Mouse (Mus musculus) heart, adult 2 months (tissue): ENCODE measurements around the gene Dact3. TPM values are rescaled to one million over a fixed set of nuclear protein-coding genes. Genes with fewer than 3 reads are reported as not detected.
A peak's percentile ranks its signal among the peaks of the same experiment; 100 is the strongest.

ENCODE experiments used
- DNase-seq, 2 experiments: peaks; one replicate each; pipeline ENCODE4 v3.0.0; 2021
- H3K27ac ChIP-seq: fragments of 200-600 bp; 2 replicates; pipeline ENCODE4 v1.8.1; 2022
- H3K27me3 ChIP-seq: fragments of 200-500 bp; 2 replicates; pipeline ENCODE4 v1.6.1; 2012; ENCODE audit warnings: mild to moderate bottlenecking, low read length, inconsistent platforms, mixed read lengths; ENCODE audit not compliant: control insufficient read depth, insufficient read depth
- H3K36me3 ChIP-seq: fragments of 200-500 bp; 2 replicates; pipeline ENCODE4 v1.6.1; 2012; ENCODE audit warnings: low read length, inconsistent platforms; ENCODE audit not compliant: control insufficient read depth, insufficient read depth
- H3K4me1 ChIP-seq: fragments of 200-500 bp; 2 replicates; pipeline ENCODE4 v1.6.1; 2011; ENCODE audit warnings: low read length; ENCODE audit not compliant: control insufficient read depth, insufficient read depth
- H3K4me3 ChIP-seq: fragments of 200-600 bp; 2 replicates; pipeline ENCODE4 v1.8.1; 2022
- H3K79me2 ChIP-seq: fragments of 200-500 bp; replicated peaks from 2 replicates; pipeline ENCODE4 v1.6.1; 2012; ENCODE audit warnings: mild to moderate bottlenecking, inconsistent platforms, low read length, moderate library complexity, mixed read lengths; ENCODE audit not compliant: control insufficient read depth, insufficient read depth
- H3K9ac ChIP-seq: fragments of 200-500 bp; 2 replicates; pipeline ENCODE4 v1.6.1; 2012; ENCODE audit warnings: low read depth, mild to moderate bottlenecking, control low read depth, inconsistent platforms, low read length, mixed read lengths
- CTCF ChIP-seq: fragments of 200-600 bp; IDR thresholded peaks from 2 replicates; pipeline ENCODE4 v1.8.1; 2022; ENCODE audit warnings: antibody characterized with exemption, mild to moderate bottlenecking, moderate library complexity
- EP300 ChIP-seq: fragments of 200-500 bp; IDR thresholded peaks from 2 replicates; pipeline ENCODE4 v1.6.1; 2011; ENCODE audit warnings: low read depth, low read length, control low read depth; ENCODE audit not compliant: insufficient read depth
- POLR2A ChIP-seq: fragments of 200-500 bp; IDR thresholded peaks from 2 replicates; pipeline ENCODE4 v1.6.1; 2011; ENCODE audit warnings: mild to moderate bottlenecking, low read depth, low read length, control low read depth; ENCODE audit not compliant: insufficient read depth
- WGBS: fragments of 180-500 bp; shearing (Covaris S2); methylation state at CpG from one replicate; pipeline ENCODE4 v1.1.7; 2018; 5-methylcytosine and 5-hydroxymethylcytosine counted together
- intact Hi-C: fragments of 180-260 bp; cut with DNase I; formaldehyde crosslinking; loops from one replicate; pipeline ENCODE4 v1.15.1; 2025
- polyA plus RNA-seq: library from polyadenylated mRNA; depleted of rRNA; stranded (reverse); fragments of >200 nt; gene quantifications from 2 replicates; pipeline ENCODE4 v1.2.3, GENCODE M21; 2012
- total RNA-seq, 2 experiments: library from RNA; stranded (reverse); gene quantifications; 2 replicates each; pipeline ENCODE4 v1.2.3; 2021

Dact3 gene
- total and polyA plus RNA-seq, 3 experiments: 8.6 to 19.6 (median 12.1) TPM

DNA sequence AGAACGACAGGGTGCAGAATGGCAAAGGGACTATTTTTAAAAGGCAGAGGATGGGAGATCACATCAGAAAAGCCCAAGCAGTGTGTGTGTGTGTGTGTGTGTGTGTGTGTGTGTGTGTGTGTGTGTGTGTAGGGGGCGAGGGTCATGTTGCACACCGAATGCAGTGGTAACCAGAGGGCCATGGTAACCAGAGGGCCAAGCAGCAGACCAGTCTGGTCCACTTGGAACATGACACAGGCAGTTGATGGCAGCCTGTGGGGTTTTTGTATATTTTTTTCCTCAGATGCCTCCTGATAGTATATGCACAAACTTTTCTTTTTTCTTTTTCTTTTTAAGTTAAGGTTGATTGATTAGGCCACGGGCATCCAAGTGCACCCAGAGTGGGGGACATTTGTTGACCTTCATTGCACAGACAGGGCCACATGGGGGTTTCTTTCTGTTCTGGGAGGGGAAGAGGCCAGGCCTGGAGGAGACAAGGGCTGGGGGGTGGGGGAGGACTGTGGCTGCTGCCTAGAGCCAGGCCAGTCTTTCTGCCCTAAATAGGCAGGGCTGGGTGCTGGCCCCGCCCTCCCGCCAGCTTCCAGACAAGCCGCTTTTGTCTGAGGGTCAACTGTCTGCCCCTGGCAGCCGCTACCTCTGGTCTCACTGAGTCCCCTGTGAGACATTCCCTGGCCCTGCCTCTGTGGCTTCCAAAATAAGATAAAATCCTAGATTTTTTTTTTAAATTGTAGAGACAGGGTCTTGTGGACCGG is 4.9 kb downstream of the Dact3 start:
- Histone ChIP-seq H3K36me3 (no peaks in the 10 kb centered on the region), H3K79me2 (no peaks in the 10 kb centered on the region), H3K27ac (peak overlapping the region; percentile 69), H3K27me3 (no peaks in the 10 kb centered on the region), H3K4me3 (no peak overlapping the region), H3K9ac (no peak overlapping the region), H3K4me1 (peaks cover 3% of the 10 kb centered on the region)
- whole genome bisulfite sequencing: 42% methylated on average over 9 of the region's 9 CpGs
- peak; percentile 54 to 78 for DNase-seq
- TF ChIP-seq POLR2A: no peak; the same call in 1 of the 2 replicates
- no peak for TF ChIP-seq EP300
- TF ChIP-seq CTCF: no peak
- intact Hi-C loops: no loop called here

DNA sequence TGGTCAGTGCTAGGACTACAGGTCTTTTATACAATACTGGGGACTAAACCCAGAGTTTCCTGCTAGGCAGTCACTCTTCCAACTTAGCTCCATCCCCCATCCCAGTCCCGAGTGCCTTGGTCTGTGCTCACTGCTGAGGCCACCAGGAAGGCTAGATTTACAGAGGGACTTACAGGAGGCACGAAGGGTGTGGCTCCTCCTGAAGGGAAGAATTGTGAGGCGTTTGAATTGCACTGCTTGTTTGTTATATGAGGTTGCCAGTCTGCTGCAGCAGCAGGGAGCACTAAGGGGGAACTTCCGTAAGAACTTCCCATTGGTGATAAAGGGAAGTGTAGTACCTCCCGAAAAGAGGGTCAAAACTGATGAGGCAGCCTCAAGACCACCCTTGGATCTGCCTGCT is 5.5 kb downstream of the Dact3 start:
- DNase-seq: no peak
- Histone ChIP-seq H3K27ac (peak overlapping the region; percentile 69), H3K4me3 (no peak overlapping the region), H3K79me2 (no peaks in the 10 kb centered on the region), H3K9ac (peak overlapping the region; percentile 34), H3K36me3 (no peaks in the 10 kb centered on the region), H3K4me1 (peaks cover 3% of the 10 kb centered on the region), H3K27me3 (no peaks in the 10 kb centered on the region)
- TF ChIP-seq POLR2A (no peak), EP300 (no peak), CTCF (no peak)
- intact Hi-C loops: no loop called here
- 35% methylated on average over 5 of the region's 5 CpGs for WGBS

DNA sequence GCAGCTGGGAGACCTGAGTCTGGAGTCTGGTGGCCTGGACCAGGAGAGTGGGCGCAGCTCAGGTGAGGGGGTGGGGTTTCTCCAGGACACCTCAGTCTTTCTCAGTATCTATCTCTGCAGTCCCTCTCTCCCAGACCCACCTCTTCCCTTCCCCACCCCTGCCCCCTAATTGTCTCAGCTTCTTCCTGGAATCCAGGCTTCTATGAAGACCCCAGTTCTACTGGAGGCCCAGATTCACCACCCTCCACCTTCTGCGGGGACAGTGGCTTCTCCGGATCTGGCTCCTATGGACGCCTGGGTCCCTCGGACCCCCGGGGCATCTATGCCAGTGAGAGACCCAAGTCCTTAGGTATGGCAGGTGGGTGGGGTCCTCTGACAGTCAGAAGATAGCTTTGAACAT is 8.0 kb downstream of the Dact3 start:
- TF ChIP-seq EP300 (no peak), POLR2A (no peak), CTCF (no peak)
- 86% methylated on average over 6 of the region's 6 CpGs for WGBS
- intact Hi-C loops: no loop called here
- H3K4me3 ChIP-seq: no peak overlapping the region
- H3K4me1 ChIP-seq: peaks cover 3% of the 10 kb centered on the region
- H3K9ac ChIP-seq: no peak overlapping the region
- no peaks in the 10 kb centered on the region for H3K27me3 ChIP-seq
- DNase-seq: no peak
- no peaks in the 10 kb centered on the region for H3K79me2 ChIP-seq
- H3K36me3 ChIP-seq: no peaks in the 10 kb centered on the region
- no peak overlapping the region for H3K27ac ChIP-seq

DNA sequence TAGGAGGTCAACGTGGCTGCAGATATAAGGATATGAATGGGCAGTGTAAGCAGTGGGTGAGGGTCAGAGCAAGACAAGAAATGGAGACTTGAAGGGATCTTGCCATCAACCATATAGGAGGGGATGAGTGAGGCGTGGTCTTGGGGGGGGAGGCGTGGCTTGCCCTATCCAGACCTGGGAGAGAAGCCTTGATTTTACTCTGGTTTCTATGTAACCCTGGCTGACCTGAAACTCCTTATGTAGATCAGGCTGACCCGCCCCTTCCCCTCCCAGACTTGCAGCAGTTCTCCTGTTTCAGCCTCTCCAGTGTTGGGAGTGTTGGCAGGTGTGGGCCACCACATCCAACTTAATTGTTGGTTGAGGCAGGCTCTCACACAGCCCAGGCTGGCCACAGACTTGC is 9.2 kb downstream of the Dact3 start:
- no peak overlapping the region for H3K27ac ChIP-seq
- H3K9ac ChIP-seq: no peak overlapping the region
- 88% methylated on average over 4 of the region's 4 CpGs for WGBS
- no peak overlapping the region for H3K4me3 ChIP-seq
- no peak for TF ChIP-seq CTCF
- no peak for TF ChIP-seq EP300
- TF ChIP-seq POLR2A: no peak
- no peaks in the 10 kb centered on the region for H3K36me3 ChIP-seq
- H3K4me1 ChIP-seq: peaks cover 3% of the 10 kb centered on the region
- DNase-seq: no peak
- H3K27me3 ChIP-seq: no peaks in the 10 kb centered on the region
- no peaks in the 10 kb centered on the region for H3K79me2 ChIP-seq
- intact Hi-C loops: no loop called here

DNA sequence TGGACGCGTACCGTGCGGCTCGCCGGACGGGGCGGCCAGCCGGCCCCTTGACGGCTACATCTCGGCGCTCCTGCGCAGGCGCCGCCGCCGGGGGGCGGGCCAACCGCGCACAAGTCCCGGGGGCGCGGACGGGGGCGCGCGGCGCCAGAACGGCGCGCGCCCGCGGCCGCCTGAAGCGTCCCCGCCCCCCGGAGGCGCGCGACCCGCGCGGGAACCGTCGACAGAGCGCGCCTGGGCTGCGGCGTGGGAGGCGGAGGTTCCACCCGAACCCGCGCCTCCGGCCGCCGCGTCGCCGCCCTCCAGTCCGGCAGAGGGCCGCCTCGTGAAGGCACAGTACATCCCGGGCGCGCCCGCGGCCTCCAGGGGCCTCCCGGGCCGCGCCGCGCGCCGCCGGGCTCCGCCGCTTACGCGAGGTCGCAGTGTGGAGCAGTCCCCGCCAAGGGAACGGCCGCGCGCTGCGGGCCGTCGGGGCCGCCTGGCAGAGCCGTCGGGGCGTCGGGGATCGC is 10.2 kb downstream of the Dact3 start:
- Histone ChIP-seq H3K27ac (no peak overlapping the region), H3K9ac (0 out of 2 replicates have a peak overlapping the region, but pooled peaks have one; percentile 28), H3K36me3 (no peaks in the 10 kb centered on the region), H3K4me1 (peaks cover 3% of the 10 kb centered on the region), H3K4me3 (no peak overlapping the region), H3K79me2 (no peaks in the 10 kb centered on the region), H3K27me3 (no peaks in the 10 kb centered on the region)
- no peak for DNase-seq
- TF ChIP-seq CTCF: no peak
- 61% methylated on average over 95 of the region's 95 CpGs for WGBS
- intact Hi-C loops: no loop called here

DNA sequence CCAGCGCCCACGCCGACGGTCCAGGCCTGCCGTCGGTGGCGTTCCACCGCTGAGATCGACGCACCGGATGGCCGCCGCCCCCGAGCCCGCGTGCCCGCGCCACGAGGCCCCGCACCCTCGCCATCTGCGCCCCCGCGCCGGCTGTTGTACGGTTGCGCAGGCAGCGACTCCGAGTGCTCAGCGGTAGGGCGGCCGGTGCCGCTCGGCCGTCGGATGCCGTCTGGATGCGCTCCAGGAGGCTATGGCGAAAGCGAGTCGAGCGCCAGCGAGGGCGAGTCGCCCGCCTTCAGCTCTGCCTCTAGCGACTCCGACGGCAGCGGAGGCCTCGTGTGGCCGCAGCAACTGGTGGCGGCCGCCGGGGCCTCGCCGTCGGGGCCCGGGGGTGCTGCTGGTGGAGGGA is 10.8 kb downstream of the Dact3 start:
- Histone ChIP-seq H3K4me1 (no peaks in the 10 kb centered on the region), H3K9ac (no peak overlapping the region), H3K4me3 (no peak overlapping the region), H3K27ac (no peak overlapping the region), H3K79me2 (no peaks in the 10 kb centered on the region), H3K36me3 (no peaks in the 10 kb centered on the region), H3K27me3 (no peaks in the 10 kb centered on the region)
- 70% methylated on average over 59 of the region's 59 CpGs for WGBS
- intact Hi-C loops: no loop called here
- no peak for DNase-seq
- TF ChIP-seq POLR2A (no peak), EP300 (no peak), CTCF (no peak)
